8 mouse cellular contexts compared by ENCODE assay signal in genomic region chr11:97796910-97797309, GRCm38 (mm10).
A peak's percentile ranks its signal among the peaks of the same experiment; 100 is the strongest.
DNase-seq lines count a peak whose midpoint lies in the region; ATAC-seq lines count a peak whose summit lies in the region.

No protein-coding gene starts in this region.

- DNase-seq in cerebellum, adult 11 months, result peak; percentile 80
- DNase-seq in ovary, postnatal 14 days (ENCODE audit: low spot score), result peak; percentile 65
- DNase-seq in ovary, adult 18-20 months (ENCODE audit: low spot score), result no peak
- peak; percentile 87 for DNase-seq in embryo, embryonic 10.5 days (ENCODE audit: low spot score)
- peak; percentile 85 for DNase-seq in layer of hippocampus, adult 9-10 months (ENCODE audit: low spot score)
- peak; percentile 68 to 77 for DNase-seq in lung, postnatal 4 days
- DNase-seq in splenic B cell, adult 2 months (ENCODE audit: low read depth, low spot score), result peak; percentile 82

- H3K36me3 ChIP-seq in splenic B cell, adult 2 months (ENCODE audit: control insufficient read depth, insufficient read depth, low read length, poor library complexity, severe bottlenecking), result no peaks in the 10 kb centered on the region

- ATAC-seq in cerebellum, adult (ENCODE audit: insufficient number of reproducible peaks, low FRiP score, low TSS enrichment), result no peak

- H3K27me3 ChIP-seq in splenic B cell, adult 2 months (ENCODE audit: control insufficient read depth, insufficient read depth, low read length, poor library complexity, severe bottlenecking), result no peaks in the 10 kb centered on the region
